ENCODE assay signal across 8 mouse cellular contexts in the genomic region with DNA sequence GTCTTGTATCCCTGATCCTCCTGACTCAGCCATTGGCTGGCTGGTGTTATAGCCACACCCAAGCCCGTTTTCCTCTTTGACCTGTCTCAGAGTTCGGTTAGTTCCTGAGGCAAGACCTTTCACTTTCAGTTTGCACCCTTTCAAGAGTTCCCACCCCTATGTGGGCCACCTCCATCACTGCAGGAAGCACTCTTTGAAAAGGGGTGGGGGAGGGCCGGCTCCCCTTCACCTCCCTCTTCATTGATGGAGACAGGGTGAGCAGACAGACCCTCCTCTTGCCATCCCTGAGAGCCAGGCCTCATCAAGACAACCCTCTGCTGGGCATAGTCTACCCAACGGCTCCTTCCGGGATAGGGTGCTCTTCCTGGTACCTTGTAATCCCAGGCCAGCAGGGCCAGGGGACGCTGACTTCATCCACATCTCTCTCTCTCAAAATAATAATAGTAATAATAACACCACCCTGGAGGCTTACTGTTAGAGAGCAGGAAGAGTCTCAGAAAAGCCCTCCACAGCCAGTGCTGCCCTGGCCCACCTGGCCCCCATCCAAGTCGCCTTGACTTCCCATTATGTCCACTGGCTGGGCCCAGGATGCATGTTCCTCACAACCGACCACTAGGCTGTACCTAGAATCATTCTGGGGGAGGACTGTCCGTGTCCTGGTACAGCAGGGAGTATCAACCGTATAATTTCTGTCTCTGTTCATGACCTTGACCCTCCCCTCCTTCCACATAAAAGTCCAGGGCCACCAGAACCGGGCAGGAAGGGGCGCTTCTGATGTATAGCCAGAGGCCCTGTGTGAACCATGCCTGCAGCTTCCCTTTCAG. TPM values are rescaled to one million over a fixed set of nuclear protein-coding genes. Genes with fewer than 3 reads are reported as not detected.
DNase-seq lines count a peak whose midpoint lies in the region; ATAC-seq lines count a peak whose summit lies in the region.

No protein-coding gene starts in this region.

- WGBS in heart, embryonic 13.5 days: 27% methylated on average over 12 of the region's 12 CpGs
- WGBS in kidney, embryonic 16.5 days: 25% methylated on average over 12 of the region's 12 CpGs
- 2% methylated on average over 12 of the region's 12 CpGs for WGBS in macrophage (ENCODE audit: missing documents)
- WGBS in stomach, embryonic 16.5 days: 17% methylated on average over 12 of the region's 12 CpGs

- peak; percentile 55 for DNase-seq in adrenal gland, postnatal 10 days
- DNase-seq in adrenal gland, postnatal 4 days (ENCODE audit: low spot score in 2 of 2): no peak
- DNase-seq in CD8-positive naive resting alpha-beta T cell, adult 2 months (ENCODE audit: low read depth in 2 of 2, low spot score in 2 of 2): peak; percentile 56 to 58
- peak; percentile 60 to 69 for DNase-seq in cerebellum, postnatal 25 days

- H3K4me3 ChIP-seq in heart, embryonic 13.5 days: peak overlapping the region; percentile 87
- peak overlapping the region; percentile 70 for H3K4me3 ChIP-seq in kidney, embryonic 16.5 days (ENCODE audit: low read length)
- peak overlapping the region; percentile 99 for H3K4me3 ChIP-seq in macrophage (ENCODE audit: inconsistent target)
- peak overlapping the region; percentile 88 for H3K4me3 ChIP-seq in stomach, embryonic 16.5 days (replicated peaks; ENCODE audit: low read length)

- H3K27ac ChIP-seq in heart, embryonic 13.5 days (replicated peaks): peak overlapping the region; percentile 86
- H3K27ac ChIP-seq in kidney, embryonic 16.5 days (ENCODE audit: low read length): peak overlapping the region; percentile 84
- peak overlapping the region; percentile 89 for H3K27ac ChIP-seq in macrophage
- peak overlapping the region; percentile 82 for H3K27ac ChIP-seq in stomach, embryonic 16.5 days (ENCODE audit: low read length)

- peaks cover 21% of the 10 kb centered on the region for H3K4me1 ChIP-seq in heart, embryonic 13.5 days
- peaks cover 12% of the 10 kb centered on the region for H3K4me1 ChIP-seq in kidney, embryonic 16.5 days (ENCODE audit: insufficient read depth, low read length)
- peaks cover 11% of the 10 kb centered on the region for H3K4me1 ChIP-seq in stomach, embryonic 16.5 days (ENCODE audit: control insufficient read depth, insufficient read depth, low read length)

- H3K4me2 ChIP-seq in heart, embryonic 13.5 days: peak overlapping the region; percentile 88
- H3K4me2 ChIP-seq in kidney, embryonic 16.5 days (replicated peaks; ENCODE audit: low read depth, low read length): peak overlapping the region; percentile 64
- peak overlapping the region; percentile 82 for H3K4me2 ChIP-seq in stomach, embryonic 16.5 days (ENCODE audit: low read depth, low read length)

- peaks cover 48% of the 10 kb centered on the region for H3K79me2 ChIP-seq in macrophage (ENCODE audit: inconsistent target)

- ATAC-seq in heart, embryonic 13.5 days (ENCODE audit: extremely low read depth, insufficient number of reproducible peaks, low FRiP score, low TSS enrichment): no peak
- ATAC-seq in kidney, embryonic 16.5 days (ENCODE audit: low FRiP score, low TSS enrichment): peak; percentile 32
- ATAC-seq in stomach, embryonic 16.5 days (ENCODE audit: insufficient read depth, low FRiP score): peak; percentile 35; the same call in 1 of the 2 replicates

- peaks cover 37% of the 10 kb centered on the region for H3K36me3 ChIP-seq in heart, embryonic 13.5 days
- H3K36me3 ChIP-seq in kidney, embryonic 16.5 days (ENCODE audit: insufficient read depth, low read length): peaks cover 24% of the 10 kb centered on the region; the same call in 1 of the 2 replicates
- H3K36me3 ChIP-seq in macrophage (ENCODE audit: inconsistent target): peaks cover 22% of the 10 kb centered on the region; the same call in 1 of the 2 replicates
- peaks cover under 1% of the 10 kb centered on the region for H3K36me3 ChIP-seq in stomach, embryonic 16.5 days (ENCODE audit: control insufficient read depth, insufficient read depth, low read length)

- no peaks in the 10 kb centered on the region for H3K9me3 ChIP-seq in heart, embryonic 13.5 days
- H3K9me3 ChIP-seq in kidney, embryonic 16.5 days (ENCODE audit: low read length): no peaks in the 10 kb centered on the region
- no peaks in the 10 kb centered on the region for H3K9me3 ChIP-seq in stomach, embryonic 16.5 days (replicated peaks; ENCODE audit: control insufficient read depth, low read length)

- H3K9ac ChIP-seq in heart, embryonic 13.5 days: peak overlapping the region; percentile 98
- peak overlapping the region; percentile 93 for H3K9ac ChIP-seq in kidney, embryonic 16.5 days (replicated peaks; ENCODE audit: low read length)
- peak overlapping the region; percentile 99 for H3K9ac ChIP-seq in stomach, embryonic 16.5 days (ENCODE audit: low read length)

- no peaks in the 10 kb centered on the region for H3K27me3 ChIP-seq in heart, embryonic 13.5 days (replicated peaks)
- no peaks in the 10 kb centered on the region for H3K27me3 ChIP-seq in kidney, embryonic 16.5 days (ENCODE audit: insufficient read depth, low read length)
- no peaks in the 10 kb centered on the region for H3K27me3 ChIP-seq in stomach, embryonic 16.5 days (ENCODE audit: control insufficient read depth, insufficient read depth, low read length)

RNA-seq across cellular contexts. Expression of gene Bak1, which starts 1.1 kb away (rescaled TPM):
- total RNA-seq in adrenal gland, postnatal 10 days (2021): 10 to 100 TPM; 35.4 to 42.4 TPM
- total RNA-seq in adrenal gland, postnatal 4 days (2021): 10 to 100 TPM; 43.8 to 46.4 TPM
- 5.3 and 5.4 TPM in 2 replicates for polyA plus RNA-seq in heart, embryonic 13.5 days (2015; fragmentation: Nextera tagmentation; extraction: Ambion mirVana)
- polyA plus RNA-seq in kidney, embryonic 16.5 days (2015; fragmentation: Nextera tagmentation; extraction: Ambion mirVana): 7.4 and 9.5 TPM in 2 replicates
- total RNA-seq in macrophage (2018; cell fraction: chromatin; rRNA removed): 10 to 100 TPM in 20 of 26 experiments, 1 to 10 TPM in 6; 1.1 to 35.9 (median 16.7) TPM
- total RNA-seq in macrophage (2018; cell fraction: cytosol; rRNA removed): 100 to 1,000 TPM in 22 of 26 experiments, 10 to 100 TPM in 4; 84.9 to 227 (median 142) TPM
- 10 to 100 TPM in 25 of 26 experiments, 1 to 10 TPM in 1; 8.4 to 90.5 (median 37.8) TPM for total RNA-seq in macrophage (2018; cell fraction: nucleus; rRNA removed)
- 89.6 to 180 TPM (median 127 TPM) in 3 replicates for polyA plus RNA-seq in macrophage (2018)
- 6.7 and 7.0 TPM in 2 replicates for polyA plus RNA-seq in stomach, embryonic 16.5 days (2015; fragmentation: Nextera tagmentation; extraction: Ambion mirVana)

RNA-seq across cellular contexts. Expression of gene Itpr3, which starts 29.4 kb away (rescaled TPM):
- 1 to 10 TPM; 8.7 to 9.7 TPM for total RNA-seq in adrenal gland, postnatal 10 days (2021)
- total RNA-seq in adrenal gland, postnatal 4 days (2021): 10 to 100 TPM; 13.6 to 19.4 TPM
- 1.2 and 1.5 TPM in 2 replicates for polyA plus RNA-seq in heart, embryonic 13.5 days (2015; fragmentation: Nextera tagmentation; extraction: Ambion mirVana)
- polyA plus RNA-seq in kidney, embryonic 16.5 days (2015; fragmentation: Nextera tagmentation; extraction: Ambion mirVana): 9.3 and 9.6 TPM in 2 replicates
- total RNA-seq in macrophage (2018; cell fraction: chromatin; rRNA removed): 10 to 100 TPM in 19 of 26 experiments, 1 to 10 TPM in 7; 3.2 to 21.0 (median 13.3) TPM
- 1 to 10 TPM; 2.2 to 5.5 (median 3.8) TPM for total RNA-seq in macrophage (2018; cell fraction: cytosol; rRNA removed)
- 10 to 100 TPM in 4 of 26 experiments, 1 to 10 TPM in 22; 2.8 to 28.3 (median 7.5) TPM for total RNA-seq in macrophage (2018; cell fraction: nucleus; rRNA removed)
- polyA plus RNA-seq in macrophage (2018): 2.1 to 11.2 TPM (median 2.1 TPM) in 3 replicates
- 15.0 and 16.7 TPM in 2 replicates for polyA plus RNA-seq in stomach, embryonic 16.5 days (2015; fragmentation: Nextera tagmentation; extraction: Ambion mirVana)

RNA-seq across cellular contexts. Expression of gene Zbtb9, which starts 54.7 kb away (rescaled TPM):
- total RNA-seq in adrenal gland, postnatal 10 days (2021): 1 to 10 TPM; 5.2 to 7.4 TPM
- total RNA-seq in adrenal gland, postnatal 4 days (2021): 1 to 10 TPM; 8.0 to 9.6 TPM
- 9.1 and 9.8 TPM in 2 replicates for polyA plus RNA-seq in heart, embryonic 13.5 days (2015; fragmentation: Nextera tagmentation; extraction: Ambion mirVana)
- 19.9 and 20.1 TPM in 2 replicates for polyA plus RNA-seq in kidney, embryonic 16.5 days (2015; fragmentation: Nextera tagmentation; extraction: Ambion mirVana)
- 10 to 100 TPM in 12 of 26 experiments, 1 to 10 TPM in 14; 1.9 to 23.0 (median 8.2) TPM for total RNA-seq in macrophage (2018; cell fraction: chromatin; rRNA removed)
- total RNA-seq in macrophage (2018; cell fraction: cytosol; rRNA removed): 10 to 100 TPM in 15 of 26 experiments, 1 to 10 TPM in 11; 5.7 to 13.3 (median 10.6) TPM
- total RNA-seq in macrophage (2018; cell fraction: nucleus; rRNA removed): 10 to 100 TPM in 11 of 26 experiments, 1 to 10 TPM in 15; 3.9 to 27.3 (median 8.4) TPM
- polyA plus RNA-seq in macrophage (2018): 9.0 to 9.9 TPM (median 9.3 TPM) in 3 replicates
- polyA plus RNA-seq in stomach, embryonic 16.5 days (2015; fragmentation: Nextera tagmentation; extraction: Ambion mirVana): 14.1 and 14.8 TPM in 2 replicates

Comparison
In these comparisons a context has a peak if more than half of its experiments do, and no peak if none do; other contexts are left out.
1. DNase-seq: peak in adrenal gland, postnatal 10 days (single experiment), CD8-positive naive resting alpha-beta T cell, adult 2 months (2 of 2) and cerebellum, postnatal 25 days (2 of 2); none in adrenal gland, postnatal 4 days (0 of 2).
2. Peak in every context shown above with its lines, with median percentiles within 50 percentile points of each other: H3K27ac ChIP-seq, H3K4me2 ChIP-seq, H3K4me3 ChIP-seq and H3K9ac ChIP-seq.